Mouse (Mus musculus): ENCODE data around the gene Kif27. TPM values are rescaled to one million over a fixed set of nuclear protein-coding genes. Genes with fewer than 3 reads are reported as not detected.
"Not testable (repeated sequence)": the region's sequence is repeated elsewhere in the genome, so short reads cannot be mapped to it uniquely, and the experiment has no call there.

The Kif27 gene
- 1.6 and 2.0 TPM in 2 replicates for polyA plus RNA-seq (2015; fragmentation: Nextera tagmentation; extraction: Ambion mirVana)

GRCm38 (mm10) chr13:58358629-58359303 lies at the start of gene Kif27:
Gene Kif27, minus strand, starts transcription at chr13:58359122.
- Histone ChIP-seq H3K4me1 (replicated peaks) (0 out of 2 replicates have a peak, but pooled peaks cover 3% of the 10 kb centered on the region), H3K27ac (replicated peaks) (peak within 1 kb of the TSS; percentile 62), H3K9ac (peak within 1 kb of the TSS; percentile 62), H3K9me3 (no peaks in the 10 kb centered on the region), H3K4me2 (peak within 1 kb of the TSS; percentile 96), H3K36me3 (no peaks in the 10 kb centered on the region), H3K4me3 (peak within 1 kb of the TSS; percentile 77), H3K27me3 (no peaks in the 10 kb centered on the region)
- under 1% methylated on average over 68 of the region's 85 CpGs for WGBS
- ATAC-seq (ENCODE audit: low FRiP score, low read depth) = peak; percentile 98

GRCm38 (mm10) chr13:58403243-58403642 lies 44.3 kb upstream of the Kif27 start, which contains the start of gene Hnrnpk:
Gene Hnrnpk, minus strand, starts transcription at chr13:58403343.
- H3K9ac ChIP-seq = peak within 1 kb of the TSS; percentile 100
- not testable (repeated sequence) for H3K36me3 ChIP-seq; ATAC-seq (ENCODE audit: low FRiP score, low read depth); H3K9me3 ChIP-seq; H3K27me3 ChIP-seq
- peak within 1 kb of the TSS; percentile 94 for H3K4me3 ChIP-seq
- peak within 1 kb of the TSS; percentile 57 for H3K4me2 ChIP-seq
- WGBS = 6% methylated on average over 17 of the region's 17 CpGs
- peaks cover 14% of the 10 kb centered on the region for H3K4me1 ChIP-seq (replicated peaks)
- H3K27ac ChIP-seq (replicated peaks) = peak within 1 kb of the TSS; percentile 100

GRCm38 (mm10) chr13:58402744-58403110 lies 43.8 kb upstream of the Kif27 start:
- Histone ChIP-seq H3K27ac (replicated peaks) (peak overlapping the region; percentile 100), H3K4me1 (replicated peaks) (peaks cover 16% of the 10 kb centered on the region), H3K4me3 (peak overlapping the region; percentile 94), H3K9me3 (no peaks in the 10 kb centered on the region), H3K36me3 (peaks cover 11% of the 10 kb centered on the region), H3K9ac (peak overlapping the region; percentile 100), H3K4me2 (peak overlapping the region; percentile 57), H3K27me3 (no peaks in the 10 kb centered on the region)
- WGBS = under 1% methylated on average over 27 of the region's 48 CpGs
- peak; percentile 77 for ATAC-seq (ENCODE audit: low FRiP score, low read depth)

GRCm38 (mm10) chr13:58402003-58402743 lies 43.3 kb upstream of the Kif27 start, which contains the start of gene Rmi1:
Gene Rmi1, plus strand, starts transcription at chr13:58402248.
- WGBS = under 1% methylated on average over 91 of the region's 91 CpGs
- H3K4me1 ChIP-seq (replicated peaks) = peaks cover 19% of the 10 kb centered on the region
- peak within 1 kb of the TSS; percentile 87 for H3K4me2 ChIP-seq
- H3K4me3 ChIP-seq = peak within 1 kb of the TSS; percentile 94
- peak within 1 kb of the TSS; percentile 100 for H3K27ac ChIP-seq (replicated peaks)
- H3K9me3 ChIP-seq = no peaks in the 10 kb centered on the region
- ATAC-seq (ENCODE audit: low FRiP score, low read depth) = peak; percentile 97
- H3K36me3 ChIP-seq = peaks cover 16% of the 10 kb centered on the region
- H3K27me3 ChIP-seq = no peaks in the 10 kb centered on the region
- peak within 1 kb of the TSS; percentile 100 for H3K9ac ChIP-seq

- peak; percentile 52 for ATAC-seq (ENCODE audit: low FRiP score, low read depth)
- Histone ChIP-seq H3K4me1 (replicated peaks) (peaks cover 19% of the 10 kb centered on the region), H3K9me3 (no peaks in the 10 kb centered on the region), H3K9ac (peak overlapping the region; percentile 100), H3K36me3 (peaks cover 20% of the 10 kb centered on the region), H3K27ac (replicated peaks) (peak overlapping the region; percentile 100), H3K27me3 (no peaks in the 10 kb centered on the region), H3K4me2 (peak overlapping the region; percentile 87), H3K4me3 (peak overlapping the region; percentile 94)
- WGBS = under 1% methylated on average over 80 of the region's 100 CpGs
Measured at GRCm38 (mm10) chr13:58401135-58402002, 42.4 kb upstream of the Kif27 start.

- H3K9me3 ChIP-seq = no peaks in the 10 kb centered on the region
- H3K27ac ChIP-seq (replicated peaks) = peak overlapping the region; percentile 100; the same call in 1 of the 2 replicates
- H3K4me3 ChIP-seq = peak overlapping the region; percentile 94
- H3K4me2 ChIP-seq = peak overlapping the region; percentile 87
- peak overlapping the region; percentile 100 for H3K9ac ChIP-seq
- ATAC-seq (ENCODE audit: low FRiP score, low read depth) = no peak
- H3K4me1 ChIP-seq (replicated peaks) = peaks cover 19% of the 10 kb centered on the region
- no peaks in the 10 kb centered on the region for H3K27me3 ChIP-seq
- 1% methylated on average over 11 of the region's 11 CpGs for WGBS
- peaks cover 28% of the 10 kb centered on the region for H3K36me3 ChIP-seq
Measured at GRCm38 (mm10) chr13:58400576-58400975, 41.7 kb upstream of the Kif27 start.

GRCm38 (mm10) chr13:58397651-58398050 lies 38.7 kb upstream of the Kif27 start:
- 70% methylated on average over 13 of the region's 13 CpGs for WGBS
- no peak overlapping the region for H3K9ac ChIP-seq
- no peaks in the 10 kb centered on the region for H3K27me3 ChIP-seq
- no peak for ATAC-seq (ENCODE audit: low FRiP score, low read depth)
- no peaks in the 10 kb centered on the region for H3K9me3 ChIP-seq
- H3K36me3 ChIP-seq = peaks cover 55% of the 10 kb centered on the region
- H3K4me1 ChIP-seq (replicated peaks) = peaks cover 16% of the 10 kb centered on the region
- H3K27ac ChIP-seq (replicated peaks) = no peak overlapping the region
- no peak overlapping the region for H3K4me3 ChIP-seq
- H3K4me2 ChIP-seq = no peak overlapping the region

GRCm38 (mm10) chr13:58394392-58394791 lies 35.5 kb upstream of the Kif27 start:
- not testable (repeated sequence) for ATAC-seq (ENCODE audit: low FRiP score, low read depth)
- 85% methylated on average over 11 of the region's 11 CpGs for WGBS

GRCm38 (mm10) chr13:58389324-58389951 lies 30.5 kb upstream of the Kif27 start:
- Histone ChIP-seq H3K4me3 (no peak overlapping the region), H3K36me3 (peaks cover 36% of the 10 kb centered on the region), H3K27ac (replicated peaks) (no peak overlapping the region), H3K9ac (no peak overlapping the region), H3K4me2 (no peak overlapping the region), H3K27me3 (no peaks in the 10 kb centered on the region), H3K4me1 (replicated peaks) (0 out of 2 replicates have a peak, but pooled peaks cover 3% of the 10 kb centered on the region), H3K9me3 (no peaks in the 10 kb centered on the region)
- WGBS = 84% methylated on average over 2 of the region's 2 CpGs
- no peak for ATAC-seq (ENCODE audit: low FRiP score, low read depth)

More at GRCm38 (mm10) chr13:58394392-58394791, 35.5 kb upstream of the Kif27 start:
- H3K36me3 ChIP-seq = peaks cover 70% of the 10 kb centered on the region
- not testable (repeated sequence) for H3K4me2 ChIP-seq; H3K4me1 ChIP-seq (replicated peaks); H3K27me3 ChIP-seq; H3K27ac ChIP-seq (replicated peaks); H3K9me3 ChIP-seq; H3K4me3 ChIP-seq; H3K9ac ChIP-seq

GRCm38 (mm10) chr13:58388379-58388778 lies 29.5 kb upstream of the Kif27 start:
- Histone ChIP-seq H3K4me1 (replicated peaks) (peaks cover 9% of the 10 kb centered on the region; the same call in 1 of the 2 replicates), H3K27me3 (no peaks in the 10 kb centered on the region), H3K27ac (replicated peaks) (no peak overlapping the region), H3K9ac (no peak overlapping the region), H3K4me3 (no peak overlapping the region), H3K9me3 (no peaks in the 10 kb centered on the region), H3K4me2 (no peak overlapping the region), H3K36me3 (peaks cover 26% of the 10 kb centered on the region)
- WGBS = 56% methylated on average over 3 of the region's 3 CpGs
- ATAC-seq (ENCODE audit: low FRiP score, low read depth) = no peak

- H3K9me3 ChIP-seq = no peaks in the 10 kb centered on the region
- H3K27me3 ChIP-seq = no peaks in the 10 kb centered on the region
- H3K36me3 ChIP-seq = peaks cover 24% of the 10 kb centered on the region
- no peak overlapping the region for H3K4me2 ChIP-seq
- ATAC-seq (ENCODE audit: low FRiP score, low read depth) = no peak; the same call in 1 of the 2 replicates
- H3K27ac ChIP-seq (replicated peaks) = no peak overlapping the region
- WGBS = 12% methylated on average over 7 of the region's 7 CpGs
- H3K4me3 ChIP-seq = no peak overlapping the region
- peaks cover 9% of the 10 kb centered on the region; the same call in 1 of the 2 replicates for H3K4me1 ChIP-seq (replicated peaks)
- no peak overlapping the region for H3K9ac ChIP-seq
Measured at GRCm38 (mm10) chr13:58387948-58388347, 29.0 kb upstream of the Kif27 start.
